Mouse (Mus musculus): ENCODE measurements around the gene Hist1h3f. TPM values are rescaled to one million over a fixed set of nuclear protein-coding genes. Genes with fewer than 3 reads are reported as not detected.
"Not testable (repeated sequence)": the region's sequence is repeated elsewhere in the genome, so short reads cannot be mapped to it uniquely, and the experiment has no call there.

Gene Hist1h3f
- total and polyA plus RNA-seq, 2 experiments from 2014 or later = 0.21 to 239 TPM

GRCm38 (mm10) chr13:23583387-23584068, 39.7 kb downstream of the Hist1h3f start:
- no peaks in the 10 kb centered on the region for H3K36me3 ChIP-seq (ENCODE audit: insufficient read depth, low read length)
- H3K4me1 ChIP-seq (ENCODE audit: insufficient read depth, low read length) = peaks cover 3% of the 10 kb centered on the region; the same call in 1 of the 2 replicates
- H3K9me3 ChIP-seq (ENCODE audit: low read length) = no peaks in the 10 kb centered on the region
- H3K9ac ChIP-seq (replicated peaks; ENCODE audit: low read length, poor library complexity, severe bottlenecking) = no peak overlapping the region
- no peak for ATAC-seq (ENCODE audit: low FRiP score)
- no peak for TF ChIP-seq CTCF (IDR thresholded peaks at IDR 0.05)
- no peak overlapping the region for H3K4me3 ChIP-seq (ENCODE audit: low read depth, low read length)
- no peak overlapping the region for H3K4me2 ChIP-seq (ENCODE audit: low read depth, low read length, poor library complexity, severe bottlenecking)
- no peak overlapping the region for H3K27ac ChIP-seq (ENCODE audit: low read depth, low read length)
- no peaks in the 10 kb centered on the region for H3K27me3 ChIP-seq (ENCODE audit: insufficient read depth, low read length)
- DNase-seq (ENCODE audit: low spot score) = no peak

GRCm38 (mm10) chr13:23584331-23584730, 40.5 kb downstream of the Hist1h3f start:
- no peak overlapping the region for H3K9ac ChIP-seq (replicated peaks; ENCODE audit: low read length, poor library complexity, severe bottlenecking)

GRCm38 (mm10) chr13:23585029-23585441, 41.2 kb downstream of the Hist1h3f start:
- no peaks in the 10 kb centered on the region for H3K9me3 ChIP-seq (ENCODE audit: low read length)
- H3K36me3 ChIP-seq (ENCODE audit: insufficient read depth, low read length) = no peaks in the 10 kb centered on the region
- DNase-seq (ENCODE audit: low spot score) = peak; percentile 68
- peak overlapping the region; percentile 64 for H3K9ac ChIP-seq (replicated peaks; ENCODE audit: low read length, poor library complexity, severe bottlenecking)
- H3K27me3 ChIP-seq (ENCODE audit: insufficient read depth, low read length) = no peaks in the 10 kb centered on the region
- no peak; the same call in 1 of the 2 replicates for ATAC-seq (ENCODE audit: low FRiP score)
- under 1% methylated on average over 21 of the region's 21 CpGs for WGBS
- peak overlapping the region; percentile 79 for H3K27ac ChIP-seq (ENCODE audit: low read depth, low read length)
- peak overlapping the region; percentile 85 for H3K4me2 ChIP-seq (ENCODE audit: low read depth, low read length, poor library complexity, severe bottlenecking)
- peak overlapping the region; percentile 47 for H3K4me3 ChIP-seq (ENCODE audit: low read depth, low read length)
- TF ChIP-seq CTCF (IDR thresholded peaks at IDR 0.05) = no peak
- peaks cover 3% of the 10 kb centered on the region; the same call in 1 of the 2 replicates for H3K4me1 ChIP-seq (ENCODE audit: insufficient read depth, low read length)

More at GRCm38 (mm10) chr13:23584331-23584730, 40.5 kb downstream of the Hist1h3f start:
- Histone ChIP-seq H3K4me1 (ENCODE audit: insufficient read depth, low read length) (peaks cover 3% of the 10 kb centered on the region; the same call in 1 of the 2 replicates), H3K36me3 (ENCODE audit: insufficient read depth, low read length) (no peaks in the 10 kb centered on the region), H3K27me3 (ENCODE audit: insufficient read depth, low read length) (no peaks in the 10 kb centered on the region), H3K4me2 (ENCODE audit: low read depth, low read length, poor library complexity, severe bottlenecking) (peak overlapping the region; percentile 85), H3K9me3 (ENCODE audit: low read length) (no peaks in the 10 kb centered on the region), H3K4me3 (ENCODE audit: low read depth, low read length) (peak overlapping the region; percentile 47), H3K27ac (ENCODE audit: low read depth, low read length) (peak overlapping the region; percentile 79)
- ATAC-seq (ENCODE audit: low FRiP score) (no peak), DNase-seq (ENCODE audit: low spot score) (no peak)
- no peak for TF ChIP-seq CTCF (IDR thresholded peaks at IDR 0.05)

GRCm38 (mm10) chr13:23585442-23586098, 41.7 kb downstream of the Hist1h3f start:
- peak; percentile 89 for ATAC-seq (ENCODE audit: low FRiP score)
- H3K36me3 ChIP-seq (ENCODE audit: insufficient read depth, low read length) = not testable (repeated sequence)

GRCm38 (mm10) chr13:23586099-23586939, 42.5 kb downstream of the Hist1h3f start:
- Histone ChIP-seq H3K4me3 (ENCODE audit: low read depth, low read length) (peak overlapping the region; percentile 47), H3K4me1 (ENCODE audit: insufficient read depth, low read length) (peaks cover 3% of the 10 kb centered on the region; the same call in 1 of the 2 replicates), H3K9me3 (ENCODE audit: low read length) (no peaks in the 10 kb centered on the region), H3K27ac (ENCODE audit: low read depth, low read length) (peak overlapping the region; percentile 63), H3K9ac (replicated peaks; ENCODE audit: low read length, poor library complexity, severe bottlenecking) (peak overlapping the region; percentile 19; the same call in 1 of the 2 replicates), H3K27me3 (ENCODE audit: insufficient read depth, low read length) (no peaks in the 10 kb centered on the region), H3K4me2 (ENCODE audit: low read depth, low read length, poor library complexity, severe bottlenecking) (peak overlapping the region; percentile 85), H3K36me3 (ENCODE audit: insufficient read depth, low read length) (no peaks in the 10 kb centered on the region)
- ATAC-seq (ENCODE audit: low FRiP score) (no peak), DNase-seq (ENCODE audit: low spot score) (no peak)
- TF ChIP-seq CTCF (IDR thresholded peaks at IDR 0.05) = no peak
- 1% methylated on average over 22 of the region's 22 CpGs for WGBS

More at GRCm38 (mm10) chr13:23585442-23586098, 41.7 kb downstream of the Hist1h3f start:
- WGBS = under 1% methylated on average over 17 of the region's 36 CpGs
- H3K27me3 ChIP-seq (ENCODE audit: insufficient read depth, low read length); H3K9me3 ChIP-seq (ENCODE audit: low read length); H3K4me1 ChIP-seq (ENCODE audit: insufficient read depth, low read length): not testable (repeated sequence)
- peak; percentile 94 for DNase-seq (ENCODE audit: low spot score)
- peak overlapping the region; percentile 47 for H3K4me3 ChIP-seq (ENCODE audit: low read depth, low read length)
- peak overlapping the region; percentile 79 for H3K27ac ChIP-seq (ENCODE audit: low read depth, low read length)
- H3K4me2 ChIP-seq (ENCODE audit: low read depth, low read length, poor library complexity, severe bottlenecking) = peak overlapping the region; percentile 85
- peak overlapping the region; percentile 64 for H3K9ac ChIP-seq (replicated peaks; ENCODE audit: low read length, poor library complexity, severe bottlenecking)
